Mouse (Mus musculus): ENCODE results near the gene Zfp462.
"Not testable (repeated sequence)": the region's sequence is repeated elsewhere in the genome, so short reads cannot be mapped to it uniquely, and the experiment has no call there.

Zfp462 gene

DNA sequence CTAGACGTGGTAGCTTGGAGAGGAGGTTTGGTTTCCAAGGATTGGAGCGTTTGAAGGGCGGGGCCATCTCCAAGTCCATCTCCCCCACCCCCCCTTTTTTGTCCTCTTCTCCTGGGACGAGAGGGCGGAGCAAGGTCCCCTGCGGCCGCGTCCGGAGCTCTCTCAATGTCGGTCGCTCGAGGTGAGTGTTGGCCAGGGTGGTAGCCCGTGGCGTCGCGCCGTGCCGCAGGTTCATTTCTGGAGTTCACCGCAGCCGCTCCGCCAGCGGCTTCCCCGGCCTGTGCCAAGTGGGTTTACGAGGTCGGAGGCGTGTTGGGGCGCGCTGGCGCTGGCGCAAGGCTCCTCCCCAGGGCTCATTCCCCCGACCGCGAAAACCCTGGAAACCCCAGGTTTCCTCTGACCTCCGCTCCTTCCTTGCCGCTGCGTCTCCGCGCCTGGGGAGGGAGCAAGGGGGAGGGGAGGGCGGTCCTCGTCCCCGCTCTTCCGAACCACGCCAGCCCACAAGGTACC is at the start of gene Zfp462:
Zfp462 (plus strand) TSS at position 128 of the 510 bp plus-strand sequence.
- DNase-seq: no peak

DNA sequence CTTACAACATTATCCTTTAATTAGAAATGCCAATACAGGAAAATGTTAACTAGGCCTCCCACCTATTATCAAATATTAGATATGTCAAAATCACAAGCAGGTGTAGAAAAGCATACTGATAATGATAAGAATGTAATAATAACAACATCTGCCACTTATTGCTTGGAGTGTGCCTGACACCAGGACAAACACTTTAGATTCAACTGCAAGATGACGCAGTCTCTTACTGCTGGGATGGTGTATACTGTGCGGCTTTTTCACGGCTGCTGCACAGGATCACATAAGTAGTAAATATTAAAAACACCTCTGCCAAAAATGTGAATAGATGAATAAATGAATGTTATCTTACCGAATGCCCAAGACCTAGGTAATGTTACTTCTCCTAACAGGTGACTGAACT is 48.8 kb upstream of the Zfp462 start:
- DNase-seq: no peak

- no peak for DNase-seq
Measured at GRCm38 (mm10) chr4:54904641-54905040, 40.2 kb upstream of the Zfp462 start.

- no peak for DNase-seq
Measured at GRCm38 (mm10) chr4:54905399-54905953, 39.4 kb upstream of the Zfp462 start.

GRCm38 (mm10) chr4:54910300-54910699 is 34.5 kb upstream of the Zfp462 start:
- DNase-seq: no peak

- no peak for DNase-seq
Measured at GRCm38 (mm10) chr4:54918276-54918675, 26.6 kb upstream of the Zfp462 start.

- DNase-seq: no peak
Measured at GRCm38 (mm10) chr4:54923386-54923785, 21.5 kb upstream of the Zfp462 start.

DNA sequence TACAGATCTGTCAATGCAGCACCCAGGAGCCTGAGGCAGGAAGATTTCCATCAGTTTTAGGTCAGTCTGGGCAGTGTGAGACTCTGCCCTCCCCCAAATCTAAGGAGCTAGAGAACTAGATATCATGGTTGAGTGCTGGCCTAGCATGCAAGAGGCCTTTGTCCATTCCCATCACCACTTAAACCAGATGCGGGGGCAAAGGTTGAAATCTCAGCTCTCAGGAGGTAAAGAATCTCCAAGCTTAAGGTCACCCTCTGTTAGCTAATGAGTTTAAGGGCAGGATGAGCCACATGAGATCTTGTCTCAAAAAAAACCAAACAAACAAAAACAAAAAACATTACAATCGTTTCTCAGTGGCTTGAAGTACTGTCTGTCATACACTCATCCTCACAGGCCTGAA is 20.5 kb upstream of the Zfp462 start:
- no peak for DNase-seq

DNA sequence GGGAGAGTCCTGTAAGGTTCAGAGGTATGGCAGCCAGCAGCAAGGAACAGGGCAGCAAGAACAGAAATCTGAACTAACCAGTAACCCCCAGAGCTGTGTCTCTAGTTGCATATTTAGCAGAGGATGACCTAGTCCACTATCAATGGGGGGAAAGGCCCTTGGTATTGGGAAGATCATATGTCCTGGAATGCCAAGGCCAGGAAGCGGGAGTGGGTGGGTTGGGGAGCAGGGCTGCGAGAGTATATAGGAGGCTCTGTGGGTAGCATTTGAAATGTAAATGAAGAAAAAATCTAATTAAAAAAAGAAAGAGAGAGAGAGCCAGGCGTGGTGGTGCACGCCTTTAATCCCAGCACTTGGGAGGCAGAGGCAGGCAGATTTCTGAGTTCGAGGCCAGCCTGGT is 18.4 kb upstream of the Zfp462 start:
- DNase-seq: not testable (repeated sequence)

DNA sequence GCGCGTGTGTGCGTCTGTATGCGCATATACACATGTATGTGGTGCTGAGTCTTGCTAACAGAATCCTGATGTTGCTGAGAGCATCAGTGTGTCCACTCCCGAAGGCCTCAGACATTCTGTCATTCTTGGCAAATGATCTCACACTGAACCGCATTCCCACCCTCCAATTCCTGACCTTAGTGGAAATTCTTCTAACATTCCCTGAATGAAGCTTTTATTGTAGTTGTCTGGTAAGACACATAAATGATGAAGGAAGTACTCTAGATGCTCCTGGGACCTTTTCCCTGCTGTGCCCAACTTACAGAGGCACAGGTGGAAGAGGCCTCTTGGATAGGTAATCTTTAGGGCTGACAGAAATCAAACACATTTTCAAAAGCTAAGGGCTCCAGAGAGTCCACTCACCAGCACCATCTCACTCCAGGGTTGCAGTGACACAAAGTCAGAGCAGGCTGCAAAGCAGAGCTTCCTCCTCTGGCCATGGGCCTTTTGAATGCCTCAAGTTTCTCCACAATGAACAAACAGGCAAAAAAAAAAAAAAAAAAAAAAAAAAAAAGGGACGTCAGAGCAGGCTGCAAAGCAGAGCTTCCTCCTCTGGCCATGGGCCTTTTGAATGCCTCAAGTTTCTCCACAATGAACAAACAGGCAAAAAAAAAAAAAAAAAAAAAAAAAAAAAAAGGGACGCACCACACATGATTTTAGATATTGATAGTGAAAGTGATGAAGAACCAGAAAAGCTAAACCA is 17.4 kb upstream of the Zfp462 start:
- not testable (repeated sequence) for DNase-seq

- no peak for DNase-seq
Measured at GRCm38 (mm10) chr4:54929686-54930085, 15.2 kb upstream of the Zfp462 start.

DNA sequence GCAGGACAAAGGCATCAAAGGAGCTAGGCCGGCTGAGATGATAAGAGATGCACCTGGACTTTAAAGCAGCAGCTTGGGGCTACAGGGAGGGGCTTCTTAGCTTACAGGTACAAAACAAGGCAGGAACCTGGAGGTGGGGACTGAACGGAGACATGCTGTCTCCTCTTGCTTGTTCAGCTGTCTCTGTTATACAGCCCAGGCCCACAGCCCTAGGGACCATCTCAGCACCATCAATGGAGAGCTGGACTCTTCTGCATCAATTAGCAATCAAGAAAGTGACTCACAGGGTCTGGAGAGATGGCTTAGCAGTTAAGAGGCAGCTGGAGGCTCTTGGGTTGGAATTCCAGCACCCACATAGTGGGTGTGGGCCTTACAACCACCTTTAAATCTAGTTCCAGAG is 12.2 kb upstream of the Zfp462 start:
- DNase-seq: no peak

- DNase-seq: no peak
Measured at GRCm38 (mm10) chr4:54937161-54937560, 7.7 kb upstream of the Zfp462 start.

DNA sequence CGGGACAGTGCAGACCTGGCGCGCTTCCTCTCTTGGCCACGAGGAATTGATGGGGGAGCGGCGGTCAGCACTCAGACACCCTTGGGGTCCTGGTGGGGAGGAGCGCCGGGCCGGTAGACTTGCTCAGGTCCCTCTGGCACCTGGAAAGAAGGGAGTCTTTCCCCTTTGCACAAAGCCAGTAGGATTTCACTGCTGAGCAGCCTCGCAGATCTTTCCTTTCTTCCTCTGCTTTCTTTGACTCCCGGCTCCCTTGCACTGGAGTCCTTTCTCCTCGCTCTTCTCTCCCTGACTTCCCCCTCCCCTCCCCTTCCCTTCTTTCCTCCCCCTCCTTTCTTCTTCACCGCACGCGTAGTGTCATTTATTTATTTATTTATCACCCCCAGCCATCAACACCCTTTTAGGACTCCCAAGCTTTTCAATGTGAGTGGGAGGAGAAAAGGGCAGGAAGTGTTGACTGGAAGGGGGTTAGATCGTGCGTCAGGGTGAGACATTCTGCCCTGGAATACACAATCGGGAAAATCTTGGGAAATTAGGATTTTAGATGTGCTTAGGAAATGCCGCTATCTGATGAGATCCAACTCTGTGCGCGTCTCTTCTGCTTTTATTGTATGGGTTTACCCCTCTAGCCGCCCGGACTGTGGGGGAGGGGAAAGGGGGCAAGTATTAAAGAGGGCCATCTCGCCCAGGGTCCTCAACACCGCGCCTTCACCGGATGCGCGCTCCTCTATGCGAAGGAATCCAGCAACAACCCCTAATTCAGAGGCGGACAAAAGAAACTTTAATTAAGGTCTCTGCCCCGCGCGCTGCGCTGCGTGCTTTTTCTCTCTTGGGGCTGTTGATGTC is 976 bp downstream of the Zfp462 start:
- no peak for DNase-seq

GRCm38 (mm10) chr4:54946662-54947055 is 1.8 kb downstream of the Zfp462 start:
- DNase-seq: no peak

GRCm38 (mm10) chr4:54947056-54947990 is 2.5 kb downstream of the Zfp462 start:
- no peak for DNase-seq

DNA sequence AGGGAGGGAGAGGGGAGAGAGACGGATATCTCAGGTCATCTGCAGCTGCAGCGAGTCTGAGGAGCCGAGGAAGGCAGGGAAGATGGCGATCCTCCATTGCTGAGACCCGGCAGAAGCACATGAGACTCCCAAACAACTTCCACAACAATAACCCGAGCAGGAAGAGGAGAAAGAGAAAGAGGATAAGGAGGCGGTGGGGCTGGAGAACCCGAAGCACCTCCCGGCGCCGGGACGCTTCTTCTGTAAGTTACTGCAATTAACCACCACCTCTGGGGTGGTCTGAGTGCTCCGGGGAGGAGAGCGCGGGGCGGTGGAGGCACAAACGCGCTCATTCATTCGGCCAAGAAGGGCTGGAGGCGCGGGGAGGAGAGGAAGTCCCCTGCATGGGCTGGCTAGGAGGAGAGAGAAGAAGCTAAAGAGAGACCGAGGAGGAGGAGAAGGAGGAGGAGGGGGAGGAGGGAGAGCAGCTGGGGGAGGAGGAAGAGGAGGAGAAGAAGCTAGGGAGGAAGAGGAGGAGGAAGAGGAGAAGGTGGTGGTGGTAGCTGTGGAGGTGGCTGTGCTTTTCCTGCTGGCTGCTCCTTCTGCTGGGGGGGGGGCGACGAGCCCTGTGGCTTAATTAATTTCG is 3.3 kb downstream of the Zfp462 start:
- DNase-seq: no peak

DNA sequence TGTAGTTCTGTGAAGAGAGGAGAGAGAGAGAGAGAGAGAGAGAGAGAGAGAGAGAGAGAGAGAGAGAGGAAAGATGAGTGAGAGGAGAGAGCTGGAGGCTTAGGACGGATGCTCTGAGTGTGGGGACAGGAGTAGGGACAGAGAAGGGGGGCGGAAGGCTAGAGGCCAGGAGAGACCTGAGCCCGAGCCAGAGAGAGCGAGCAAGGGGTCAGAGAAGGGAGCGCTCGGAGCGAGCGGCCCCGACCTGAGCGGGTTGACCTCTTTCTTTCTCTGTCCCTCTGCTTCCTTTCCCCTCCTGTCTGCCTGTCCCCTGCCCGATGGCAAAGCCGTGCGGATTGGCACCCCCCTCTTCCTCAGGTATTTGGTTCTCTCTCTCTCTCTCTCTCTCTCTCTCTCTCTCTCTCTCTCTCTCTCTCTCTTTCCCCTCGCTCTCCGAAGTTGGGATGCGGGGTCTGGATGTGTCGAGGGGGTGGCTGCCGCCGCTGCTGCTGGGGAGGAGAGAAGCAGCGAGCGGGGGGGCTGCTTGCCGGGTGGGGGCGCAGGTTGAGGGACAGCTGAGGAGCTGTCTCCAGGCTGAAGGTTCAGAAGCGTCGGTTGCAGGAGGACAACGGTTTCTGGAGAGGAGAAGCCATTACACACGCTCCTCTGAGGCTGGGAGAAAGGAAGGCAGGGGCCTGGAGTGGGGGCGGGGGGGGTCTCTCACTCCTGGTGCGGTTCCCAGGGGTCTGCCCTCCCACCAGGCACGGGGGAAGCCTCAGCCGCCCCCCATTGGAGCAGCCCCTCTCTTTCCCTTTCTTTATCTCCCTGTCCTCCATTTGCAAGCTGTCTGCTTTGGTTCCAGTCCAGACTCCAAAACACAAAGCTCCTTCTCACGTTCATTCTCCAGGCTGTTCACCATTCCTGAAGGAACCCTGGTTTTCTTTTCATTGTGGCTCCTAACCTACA is 4.0 kb downstream of the Zfp462 start:
- DNase-seq: no peak

DNA sequence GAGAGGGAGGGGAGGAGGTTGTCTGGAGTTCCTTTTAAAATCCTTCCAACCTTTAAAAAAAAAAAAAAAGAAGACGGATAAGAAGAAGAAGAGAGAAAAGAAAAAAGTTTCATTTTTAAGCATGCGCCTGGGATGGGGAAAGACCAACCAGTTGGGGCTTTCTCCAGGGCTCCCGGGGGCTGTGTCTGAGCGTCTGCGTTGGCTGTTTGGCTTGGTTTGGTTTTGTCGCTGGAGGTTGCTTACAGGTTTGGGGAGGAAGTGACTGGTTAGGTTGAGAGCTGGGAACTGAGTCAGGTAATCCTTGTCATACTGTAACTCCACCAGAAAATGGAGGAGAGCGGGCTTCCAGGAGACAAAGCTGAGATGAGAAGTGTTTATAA is 4.7 kb downstream of the Zfp462 start:
- no peak for DNase-seq

- DNase-seq: no peak
Measured at GRCm38 (mm10) chr4:54950136-54950535, 5.3 kb downstream of the Zfp462 start.

DNA sequence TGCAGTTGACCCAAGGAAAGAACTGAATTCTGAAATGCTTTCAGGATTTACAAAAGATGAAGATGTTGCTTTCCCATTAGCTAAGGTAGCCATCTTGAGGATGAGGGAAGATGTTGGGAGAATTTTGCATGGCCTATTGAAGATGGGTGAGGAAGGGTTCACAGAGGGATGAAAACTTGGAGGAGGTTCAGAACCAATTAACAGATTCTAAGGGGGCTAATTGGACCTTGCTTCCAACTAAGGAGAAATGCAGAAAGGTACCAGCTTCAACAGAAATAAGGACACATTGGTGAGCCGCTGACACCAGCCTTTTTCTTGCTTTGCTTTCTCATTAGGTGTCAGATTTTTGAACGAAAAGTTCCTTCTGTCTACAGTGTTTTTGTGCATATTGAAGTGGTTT is 6.0 kb downstream of the Zfp462 start:
- no peak for DNase-seq
